Mouse (Mus musculus) olfactory bulb, adult 2 months (tissue): ENCODE data around the gene Ccdc24. TPM values are rescaled to one million over a fixed set of nuclear protein-coding genes. Genes with fewer than 3 reads are reported as not detected.

Experiments used
- H3K27ac ChIP-seq: fragments of 200-500 bp; 2 replicates; pipeline ENCODE4 v1.5.1; 2012; ENCODE audit warnings: low read depth, low read length; ENCODE audit not compliant: insufficient read depth
- H3K4me1 ChIP-seq: fragments of 200-500 bp; 2 replicates; pipeline ENCODE4 v1.6.1; 2012; ENCODE audit warnings: low read length; ENCODE audit not compliant: control insufficient read depth, insufficient read depth
- H3K4me3 ChIP-seq: fragments of 200-500 bp; 2 replicates; pipeline ENCODE4 v1.5.1; 2012; ENCODE audit warnings: mild to moderate bottlenecking, low read depth, low read length, moderate library complexity; ENCODE audit not compliant: insufficient read depth
- CTCF ChIP-seq: fragments of 200-500 bp; IDR thresholded peaks from 2 replicates; pipeline ENCODE4 v1.5.1; 2012; ENCODE audit warnings: low read depth, mild to moderate bottlenecking, low read length, moderate library complexity; ENCODE audit not compliant: insufficient read depth
- POLR2A ChIP-seq: fragments of 200-500 bp; IDR thresholded peaks from 2 replicates; pipeline ENCODE4 v1.6.1; 2012; ENCODE audit warnings: mild to moderate bottlenecking, low read depth, low read length, moderate library complexity; ENCODE audit not compliant: insufficient read depth
- WGBS: fragments of 180-500 bp; shearing (Covaris S2); methylation state at CpG from one replicate; pipeline ENCODE4 v1.1.7; 2018; 5-methylcytosine and 5-hydroxymethylcytosine counted together
- polyA plus RNA-seq: library from polyadenylated mRNA; stranded (reverse); fragments of >200 nt; gene quantifications from 2 replicates; pipeline ENCODE4 v1.2.4, GENCODE M21; 2012; ENCODE audit warnings: low replicate concordance; ENCODE audit not compliant: missing spikeins, insufficient read depth, insufficient read length

Gene Ccdc24
- polyA plus RNA-seq, 1 experiment, result not detected

DNA sequence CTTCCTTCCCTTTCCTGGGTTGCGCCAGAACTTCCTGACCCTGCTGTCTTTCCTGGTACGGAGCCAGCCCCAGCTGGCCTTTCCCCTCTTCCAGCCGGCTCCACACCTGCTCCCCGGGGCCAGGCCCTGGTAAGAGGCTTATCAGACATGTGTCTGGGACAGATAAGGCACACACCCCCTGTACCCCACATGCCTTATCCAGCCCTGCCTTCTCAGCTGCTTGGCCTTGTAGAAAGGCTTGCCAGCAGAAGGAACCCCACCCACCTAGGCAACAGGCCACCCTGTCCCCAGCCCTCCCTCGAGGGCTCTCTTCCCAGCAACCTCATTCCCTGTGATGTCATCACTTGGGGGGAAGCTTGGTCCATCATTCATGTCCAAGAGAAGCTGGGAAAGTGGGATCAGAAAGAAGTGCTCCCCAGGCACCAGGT, 42.2 kb downstream of the Ccdc24 start:
- Histone ChIP-seq H3K27ac (no peak overlapping the region), H3K4me3 (no peak overlapping the region), H3K4me1 (peaks cover 9% of the 10 kb centered on the region)
- 24% methylated on average over 5 of the region's 5 CpGs for WGBS
- no peak for TF ChIP-seq CTCF
- no peak for TF ChIP-seq POLR2A

DNA sequence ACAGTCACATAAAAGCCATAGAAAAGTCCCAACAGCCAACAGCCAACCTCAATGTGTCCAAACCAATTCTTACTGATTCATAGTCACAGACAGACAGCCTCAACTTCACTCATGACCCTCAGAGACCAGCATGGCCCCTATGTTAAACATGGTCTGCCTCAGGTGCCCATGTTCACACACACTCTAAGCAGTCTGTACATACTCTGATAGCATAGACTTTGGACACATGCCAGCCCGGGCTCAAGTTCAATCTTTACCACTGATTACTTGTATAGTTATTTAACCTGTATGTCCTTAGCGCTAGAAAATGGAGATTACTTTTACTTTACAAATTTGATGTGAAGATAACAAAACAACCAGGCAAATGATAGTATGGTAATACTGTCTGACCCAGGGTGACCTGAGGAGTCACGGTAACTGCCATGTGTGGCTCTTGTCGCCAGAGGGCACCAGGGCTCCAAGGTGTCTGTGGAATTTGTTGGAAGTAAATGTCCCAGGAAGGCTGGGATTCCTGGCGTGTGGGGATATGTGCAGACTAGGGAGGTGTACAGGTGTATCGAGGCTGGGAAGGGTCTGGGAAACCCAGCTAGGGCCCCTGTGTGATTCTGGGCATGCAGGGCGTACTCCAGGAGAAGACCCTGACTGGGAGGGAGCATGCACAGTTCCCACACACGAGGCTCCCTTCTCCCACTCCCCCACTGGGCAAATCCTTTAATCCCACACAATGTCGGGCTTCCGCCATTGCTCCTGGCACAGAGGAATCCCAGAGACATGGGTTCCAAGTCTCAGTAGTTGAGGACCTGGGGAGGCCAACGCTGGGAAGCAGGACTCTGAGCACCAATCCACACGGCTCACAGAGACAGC, 42.9 kb downstream of the Ccdc24 start:
- no peak overlapping the region for H3K27ac ChIP-seq
- H3K4me3 ChIP-seq, result no peak overlapping the region
- H3K4me1 ChIP-seq, result peaks cover 7% of the 10 kb centered on the region
- TF ChIP-seq POLR2A (no peak), CTCF (peak; percentile 76)
- 11% methylated on average over 12 of the region's 12 CpGs for WGBS

DNA sequence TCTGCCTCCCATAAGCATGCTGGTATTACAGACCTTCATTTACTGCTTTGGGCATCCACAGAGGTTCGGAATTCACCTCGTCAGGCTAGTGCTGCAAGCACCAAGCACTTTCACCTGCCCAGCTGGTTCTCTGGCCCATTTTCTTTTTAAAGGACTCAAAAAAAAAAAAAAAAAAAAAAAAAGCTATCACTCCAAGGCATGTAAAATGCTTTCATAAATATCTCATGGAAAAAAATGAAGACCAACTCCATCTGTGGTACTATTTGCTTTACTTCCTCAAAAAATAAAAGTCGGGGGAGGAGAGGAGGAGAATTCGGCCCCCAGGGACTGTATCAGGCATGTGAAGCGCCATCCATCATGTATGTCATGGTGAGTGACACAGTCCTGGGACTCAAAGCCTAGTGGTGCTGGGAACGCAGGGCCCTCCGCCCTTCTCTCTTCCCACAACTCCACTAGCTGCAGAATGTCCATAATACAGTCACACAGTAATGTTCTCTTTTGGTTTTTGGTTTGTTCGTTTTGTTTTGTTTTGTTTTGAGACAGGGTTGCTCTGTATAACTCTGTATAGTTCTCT, 43.7 kb downstream of the Ccdc24 start:
- TF ChIP-seq CTCF (no peak), POLR2A (no peak)
- WGBS, result 83% methylated on average over 8 of the region's 8 CpGs
- Histone ChIP-seq H3K4me3 (no peak overlapping the region), H3K4me1 (peaks cover 7% of the 10 kb centered on the region), H3K27ac (no peak overlapping the region)

- no peak overlapping the region for H3K4me3 ChIP-seq
- WGBS, result 94% methylated on average over 10 of the region's 10 CpGs
- H3K4me1 ChIP-seq, result peaks cover 8% of the 10 kb centered on the region; the same call in 1 of the 2 replicates
- no peak overlapping the region for H3K27ac ChIP-seq
- TF ChIP-seq CTCF (no peak), POLR2A (no peak)
These were observed 54.3 kb downstream of the Ccdc24 start for GRCm38 (mm10) chr4:117818032-117818431.

- H3K4me3 ChIP-seq, result no peak overlapping the region
- WGBS, result 85% methylated on average over 5 of the region's 5 CpGs
These were observed 55.6 kb downstream of the Ccdc24 start for GRCm38 (mm10) chr4:117816776-117817175.

More at GRCm38 (mm10) chr4:117816776-117817175, 55.6 kb downstream of the Ccdc24 start:
- H3K27ac ChIP-seq, result no peak overlapping the region
- H3K4me1 ChIP-seq, result peaks cover 8% of the 10 kb centered on the region; the same call in 1 of the 2 replicates
- TF ChIP-seq CTCF, result no peak
- no peak for TF ChIP-seq POLR2A

Other genes starting within 250 kb of the Ccdc24 start
- not detected in 2 replicates for gene Dmap1, start 190.3 kb downstream of the Ccdc24 start, polyA plus RNA-seq
- not detected in 2 replicates for gene Gm12845, start 148.1 kb downstream of the Ccdc24 start, polyA plus RNA-seq
- gene Klf17, start 106.9 kb downstream of the Ccdc24 start, polyA plus RNA-seq, result not detected in 2 replicates
- gene Slc6a9, start 38.1 kb downstream of the Ccdc24 start, polyA plus RNA-seq, result not detected in 2 replicates
- gene B4galt2, start 10.9 kb upstream of the Ccdc24 start, polyA plus RNA-seq, result not detected in 2 replicates
- not detected in 2 replicates for gene Atp6v0b, start 14.8 kb upstream of the Ccdc24 start, polyA plus RNA-seq
- gene Dph2, start 19.5 kb upstream of the Ccdc24 start, polyA plus RNA-seq, result not detected in 2 replicates
- 213 TPM in 1 of 2 replicates, not detected in the other for gene Ipo13, start 42.4 kb upstream of the Ccdc24 start, polyA plus RNA-seq
- not detected in 2 replicates for gene Artn, start 57.2 kb upstream of the Ccdc24 start, polyA plus RNA-seq